Mouse (Mus musculus) ES-E14 (cell line): ENCODE measurements around the gene Ss18l2.

ENCODE experiments used
- CHD2 ChIP-seq: IDR thresholded peaks from 2 replicates; pipeline ENCODE4 v1.6.1; 2014; ENCODE audit warnings: mild to moderate bottlenecking, low read depth, low read length, inconsistent platforms
- MAFK ChIP-seq: IDR thresholded peaks from 2 replicates; pipeline ENCODE4 v1.6.1; 2014; ENCODE audit warnings: mild to moderate bottlenecking, low read depth, low read length, inconsistent platforms; ENCODE audit not compliant: insufficient read depth
- ZC3H11A ChIP-seq: IDR thresholded peaks from 2 replicates; pipeline ENCODE4 v1.6.1; 2012; ENCODE audit warnings: low read depth, mild to moderate bottlenecking, inconsistent platforms, low read length, borderline replicate concordance
- ZNF384 ChIP-seq: IDR thresholded peaks from 2 replicates; pipeline ENCODE4 v1.6.1; 2012; ENCODE audit warnings: low read depth, low read length, inconsistent platforms

DNA sequence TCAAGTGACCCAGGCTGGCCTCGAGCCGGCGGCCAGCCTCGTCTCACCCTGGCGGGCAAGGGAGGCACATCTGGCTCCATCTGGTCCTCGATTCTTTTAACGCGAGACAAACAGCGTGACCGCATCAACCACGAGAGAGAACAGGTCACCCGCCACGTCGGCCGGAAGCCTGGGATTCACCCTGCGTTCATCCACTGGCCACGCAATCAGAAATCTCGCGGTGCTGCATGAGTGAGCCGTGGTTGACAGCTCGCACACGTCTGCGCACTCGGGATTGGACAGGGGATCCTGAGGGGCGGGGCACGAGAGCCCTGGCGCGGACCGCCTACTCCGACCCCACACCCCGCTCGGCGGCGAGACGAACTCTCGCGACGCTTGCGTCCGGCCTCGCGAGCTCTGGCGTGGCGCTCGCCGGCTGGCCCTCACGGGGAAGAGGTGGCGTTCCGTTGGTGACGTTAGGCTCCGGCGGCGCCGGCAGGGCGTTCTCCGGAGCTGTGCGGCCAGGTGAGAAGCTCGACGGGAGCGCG lies 8.7 kb downstream of the Ss18l2 start, which contains the start of gene Nktr:
- TF ChIP-seq ZNF384 (no peak), MAFK (no peak), CHD2 (peak; percentile 94), ZC3H11A (no peak)
